Mouse (Mus musculus): ENCODE measurements around the gene Trim8. TPM values are rescaled to one million over a fixed set of nuclear protein-coding genes. Genes with fewer than 3 reads are reported as not detected.

Trim8 gene
- polyA plus RNA-seq, 2 experiments = 7.3 to 7.5 TPM

GRCm38 (mm10) chr19:46515287-46515821, 13.9 kb downstream of the Trim8 start:
- Histone ChIP-seq H3K9ac (replicated peaks) (no peak overlapping the region), H3K27ac (no peak overlapping the region), H3K4me2 (ENCODE audit: low read depth) (no peak overlapping the region), H3K4me1 (replicated peaks; ENCODE audit: control insufficient read depth in 2 of 2, insufficient read depth in 2 of 2, low read length in 1 of 2) (peaks cover 2 to 15% of the 10 kb centered on the region in 2 experiments), H3K36me3 (replicated peaks; ENCODE audit: control insufficient read depth, insufficient read depth, low read depth) (peaks cover 40% of the 10 kb centered on the region), H3K27me3 (ENCODE audit: control insufficient read depth, insufficient read depth, low read length) (no peaks in the 10 kb centered on the region), H3K9me3 (ENCODE audit: control insufficient read depth, low read length) (no peaks in the 10 kb centered on the region), H3K4me3 (ENCODE audit: insufficient read depth in 1 of 2, low read depth in 2 of 2, low read length in 2 of 2) (no peak overlapping the region)
- no peak for DNase-seq (ENCODE audit: low read depth in 3 of 3, low spot score in 3 of 3)
- ATAC-seq (ENCODE audit: insufficient read depth) = no peak
- no peak for TF ChIP-seq CTCF (IDR thresholded peaks at IDR 0.05; ENCODE audit: low read depth)
- TF ChIP-seq EP300 (IDR thresholded peaks at IDR 0.05; ENCODE audit: low read depth) = no peak
- WGBS (ENCODE audit: insufficient replicate concordance) = 83% methylated on average over 24 of the region's 24 CpGs

GRCm38 (mm10) chr19:46516667-46517528, 15.4 kb downstream of the Trim8 start:
- no peak for ATAC-seq (ENCODE audit: insufficient read depth)
- no peaks in the 10 kb centered on the region for H3K27me3 ChIP-seq (ENCODE audit: control insufficient read depth, insufficient read depth, low read length)
- H3K4me3 ChIP-seq (ENCODE audit: insufficient read depth in 1 of 2, low read depth in 2 of 2, low read length in 2 of 2) = no peak overlapping the region
- 51% methylated on average over 3 of the region's 3 CpGs for WGBS (ENCODE audit: insufficient replicate concordance)
- H3K4me2 ChIP-seq (ENCODE audit: low read depth) = no peak overlapping the region
- H3K9ac ChIP-seq (replicated peaks) = no peak overlapping the region
- DNase-seq (ENCODE audit: low read depth in 3 of 3, low spot score in 3 of 3) = no peak
- H3K36me3 ChIP-seq (replicated peaks; ENCODE audit: control insufficient read depth, insufficient read depth, low read depth) = peaks cover 36% of the 10 kb centered on the region
- H3K27ac ChIP-seq = no peak overlapping the region
- TF ChIP-seq CTCF (IDR thresholded peaks at IDR 0.05; ENCODE audit: low read depth) (no peak), EP300 (IDR thresholded peaks at IDR 0.05; ENCODE audit: low read depth) (no peak)
- peaks cover 2 to 11% of the 10 kb centered on the region in 2 experiments for H3K4me1 ChIP-seq (replicated peaks; ENCODE audit: control insufficient read depth in 2 of 2, insufficient read depth in 2 of 2, low read length in 1 of 2)
- H3K9me3 ChIP-seq (ENCODE audit: control insufficient read depth, low read length) = no peaks in the 10 kb centered on the region

- no peak overlapping the region for H3K4me3 ChIP-seq (ENCODE audit: insufficient read depth in 1 of 2, low read depth in 2 of 2, low read length in 2 of 2)
- no peak overlapping the region for H3K9ac ChIP-seq (replicated peaks)
- DNase-seq (ENCODE audit: low read depth in 3 of 3, low spot score in 3 of 3) = no peak
- peaks cover 5 to 18% of the 10 kb centered on the region in 2 experiments for H3K4me1 ChIP-seq (replicated peaks; ENCODE audit: control insufficient read depth in 2 of 2, insufficient read depth in 2 of 2, low read length in 1 of 2)
- H3K9me3 ChIP-seq (ENCODE audit: control insufficient read depth, low read length) = no peaks in the 10 kb centered on the region
- ATAC-seq (ENCODE audit: insufficient read depth) = no peak
- H3K27me3 ChIP-seq (ENCODE audit: control insufficient read depth, insufficient read depth, low read length) = no peaks in the 10 kb centered on the region
- H3K4me2 ChIP-seq (ENCODE audit: low read depth) = peak overlapping the region; percentile 11
- WGBS (ENCODE audit: insufficient replicate concordance) = 37% methylated on average over 11 of the region's 14 CpGs
- peaks cover 30% of the 10 kb centered on the region for H3K36me3 ChIP-seq (replicated peaks; ENCODE audit: control insufficient read depth, insufficient read depth, low read depth)
- no peak for TF ChIP-seq EP300 (IDR thresholded peaks at IDR 0.05; ENCODE audit: low read depth)
- no peak for TF ChIP-seq CTCF (IDR thresholded peaks at IDR 0.05; ENCODE audit: low read depth)
- no peak overlapping the region for H3K27ac ChIP-seq
Measured at GRCm38 (mm10) chr19:46517529-46518351, 16.2 kb downstream of the Trim8 start.

GRCm38 (mm10) chr19:46518352-46518787, 16.9 kb downstream of the Trim8 start:
- peak overlapping the region; percentile 11 for H3K4me2 ChIP-seq (ENCODE audit: low read depth)
- peaks cover 3% of the 10 kb centered on the region; the same call in 1 of the 2 replicates for H3K27me3 ChIP-seq (ENCODE audit: control insufficient read depth, insufficient read depth, low read length)
- no peak overlapping the region for H3K9ac ChIP-seq (replicated peaks)
- H3K4me1 ChIP-seq (replicated peaks; ENCODE audit: control insufficient read depth in 2 of 2, insufficient read depth in 2 of 2, low read length in 1 of 2) = peaks cover 11 to 24% of the 10 kb centered on the region in 2 experiments
- peaks cover 24% of the 10 kb centered on the region for H3K36me3 ChIP-seq (replicated peaks; ENCODE audit: control insufficient read depth, insufficient read depth, low read depth)
- H3K27ac ChIP-seq = no peak overlapping the region
- 0% methylated on average over 13 of the region's 13 CpGs for WGBS (ENCODE audit: insufficient replicate concordance)
- DNase-seq (ENCODE audit: low read depth in 3 of 3, low spot score in 3 of 3) (no peak), ATAC-seq (ENCODE audit: insufficient read depth) (0 out of 2 replicates have a peak, but pooled peaks have one; percentile 22)
- no peak for TF ChIP-seq EP300 (IDR thresholded peaks at IDR 0.05; ENCODE audit: low read depth)
- TF ChIP-seq CTCF (IDR thresholded peaks at IDR 0.05; ENCODE audit: low read depth) = no peak
- no peaks in the 10 kb centered on the region for H3K9me3 ChIP-seq (ENCODE audit: control insufficient read depth, low read length)
- no peak overlapping the region for H3K4me3 ChIP-seq (ENCODE audit: insufficient read depth in 1 of 2, low read depth in 2 of 2, low read length in 2 of 2)

All from liver, embryonic 14.5 days (tissue).